Mouse (Mus musculus): ENCODE results near the gene Pyroxd2.

Gene Pyroxd2

DNA sequence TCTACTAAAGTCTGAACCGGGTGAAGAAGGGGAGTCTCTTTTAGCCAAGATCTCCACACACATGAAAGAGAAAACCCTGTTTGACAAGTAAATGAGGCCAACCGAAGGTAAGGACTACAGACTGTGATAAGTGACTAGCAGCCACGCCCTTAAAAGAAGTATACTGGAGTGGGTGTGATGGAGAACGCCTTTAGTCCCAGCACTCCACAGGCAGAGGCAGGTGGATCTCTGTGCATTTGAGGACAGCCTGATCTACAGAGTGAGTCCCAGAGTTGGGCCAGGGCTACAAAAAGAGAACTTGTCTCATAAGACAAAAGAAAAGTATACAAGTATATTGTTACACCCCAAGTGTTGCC lies 6.7 kb downstream of the Pyroxd2 start:
- in situ Hi-C loops (cut with MseI, MboI), result no loop called here

DNA sequence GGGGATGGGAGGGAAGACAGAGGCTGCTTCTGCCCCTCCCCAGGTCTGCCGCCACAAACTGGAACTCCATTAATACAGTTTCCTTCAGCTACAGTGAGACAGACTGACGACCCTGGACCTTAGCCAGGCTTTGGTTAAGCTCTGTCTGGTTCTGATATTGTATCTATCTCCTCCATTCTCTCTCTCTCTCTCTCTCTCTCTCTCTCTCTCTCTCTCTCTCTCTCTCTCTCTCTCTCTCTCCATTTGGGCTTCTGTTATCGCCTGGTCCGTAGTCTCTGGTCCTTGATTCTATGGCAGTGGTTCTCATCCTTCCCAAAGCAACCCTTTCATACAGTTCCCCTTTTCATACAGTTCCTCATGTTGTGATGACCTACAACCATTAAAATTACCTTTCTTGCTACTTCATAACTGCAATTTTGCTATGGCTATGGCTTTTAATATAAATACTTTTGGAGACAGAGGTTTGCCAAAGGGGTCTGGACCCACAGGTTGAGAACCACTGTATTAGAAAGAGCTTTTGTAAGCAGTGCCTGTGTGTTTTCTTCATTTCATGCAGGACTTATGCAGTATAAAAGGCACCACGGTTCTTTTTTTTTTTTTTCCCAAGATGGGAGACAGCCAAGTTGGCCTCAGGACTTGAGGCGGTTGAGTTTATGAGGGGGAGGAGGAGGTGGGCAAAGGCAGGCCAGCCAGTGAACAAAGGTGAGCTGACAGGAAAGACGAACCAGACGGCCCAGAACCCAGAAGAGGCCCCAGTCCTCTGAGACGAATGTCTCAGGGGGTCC lies 7.3 kb downstream of the Pyroxd2 start:
- in situ Hi-C loops (cut with MseI, MboI), result no loop called here

DNA sequence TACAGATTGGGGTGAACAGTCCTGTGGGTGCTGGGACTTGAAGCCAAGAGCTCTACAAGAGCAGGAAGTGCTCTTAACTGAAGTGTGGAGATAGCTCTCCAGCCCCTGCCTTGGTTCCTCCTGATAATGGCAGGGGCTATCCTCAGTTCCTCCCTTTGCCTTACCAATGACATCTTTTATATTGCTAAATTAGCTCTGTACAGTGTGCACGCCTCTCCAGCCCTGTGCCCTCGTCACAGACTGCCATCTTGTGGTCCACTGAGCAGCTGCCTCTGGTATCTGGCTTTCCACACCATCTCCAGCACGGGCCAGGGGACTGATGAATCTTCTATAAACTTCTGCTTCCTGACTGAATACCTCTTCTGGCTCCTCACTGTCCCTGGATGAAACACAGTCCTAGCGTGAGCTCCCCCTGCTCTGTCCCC lies 8.4 kb downstream of the Pyroxd2 start:
- in situ Hi-C loops (cut with MseI, MboI), result no loop called here

DNA sequence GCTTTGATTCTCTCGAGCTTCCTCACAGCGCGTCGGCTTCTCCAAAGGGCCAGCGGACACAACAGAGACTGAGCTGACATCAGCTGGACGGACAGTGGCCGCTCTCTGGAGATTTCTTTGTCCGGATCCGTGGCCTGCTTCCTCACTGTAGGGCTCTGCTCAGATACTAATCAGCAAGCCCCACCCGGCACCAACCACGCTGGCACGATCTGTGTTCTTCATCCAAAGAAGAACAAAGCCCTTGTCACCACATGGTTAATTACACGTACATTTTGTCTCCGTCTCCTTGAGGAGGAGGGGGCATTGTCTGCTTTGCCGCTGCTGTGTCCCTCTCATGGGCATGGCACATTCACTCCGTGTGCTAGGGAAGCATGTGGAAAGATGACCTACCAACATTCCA lies 9.3 kb downstream of the Pyroxd2 start:
- in situ Hi-C loops (cut with MseI, MboI), result no loop called here

DNA sequence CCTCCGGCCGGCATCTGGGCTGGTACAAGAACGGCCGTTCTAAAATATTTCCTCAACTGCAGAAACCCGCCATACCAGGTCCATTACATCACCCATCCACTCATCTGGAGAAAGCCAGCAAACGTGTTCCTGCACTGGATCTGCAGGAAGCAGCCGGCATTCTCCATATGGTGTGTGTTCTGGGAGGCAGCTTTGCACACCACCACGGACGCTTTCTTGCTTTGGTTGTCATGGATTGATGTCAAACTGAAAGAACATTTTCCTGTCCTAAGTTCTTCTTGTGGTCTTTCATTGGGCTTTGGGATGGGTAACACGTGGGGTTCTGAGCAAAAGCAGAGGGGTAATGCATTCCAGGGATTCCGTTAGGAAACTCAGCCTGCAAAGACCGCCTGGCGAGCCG lies 10.7 kb downstream of the Pyroxd2 start:
- in situ Hi-C loops (cut with MseI, MboI), result no loop called here

- in situ Hi-C loops (cut with MseI, MboI), result no loop called here
These were observed 12.2 kb downstream of the Pyroxd2 start for GRCm38 (mm10) chr19:42740163-42740899.

GRCm38 (mm10) chr19:42739734-42740133 lies 12.8 kb downstream of the Pyroxd2 start:
- in situ Hi-C loops (cut with MseI, MboI), result no loop called here

- in situ Hi-C loops (cut with MseI, MboI), result no loop called here
These were observed 14.8 kb downstream of the Pyroxd2 start for GRCm38 (mm10) chr19:42737753-42738152.

DNA sequence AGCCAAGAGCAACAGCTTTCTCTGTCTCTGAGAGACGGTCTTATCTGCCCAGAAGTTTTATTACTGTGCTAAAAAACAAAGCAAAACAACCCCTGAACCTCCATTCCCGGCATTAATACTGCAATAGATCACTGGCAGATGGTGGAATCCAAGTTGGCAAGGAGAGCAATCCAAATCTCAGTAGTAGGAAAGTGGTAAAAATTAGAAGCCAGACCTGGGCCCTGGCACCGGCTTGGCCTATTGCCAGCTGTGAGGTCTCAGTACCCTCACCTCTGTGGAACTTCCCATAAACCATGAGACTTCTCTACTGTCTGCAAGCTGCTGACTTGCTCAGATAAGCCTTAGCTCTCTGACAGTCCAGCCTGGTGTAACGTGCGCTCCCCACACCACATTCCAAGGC lies 17.6 kb downstream of the Pyroxd2 start:
- in situ Hi-C loops (cut with MseI, MboI), result no loop called here

GRCm38 (mm10) chr19:42727424-42727823 lies 25.2 kb downstream of the Pyroxd2 start:
- in situ Hi-C loops (cut with MseI, MboI), result no loop called here

GRCm38 (mm10) chr19:42726766-42727165 lies 25.8 kb downstream of the Pyroxd2 start:
- in situ Hi-C loops (cut with MseI, MboI), result no loop called here

GRCm38 (mm10) chr19:42725973-42726350 lies 26.6 kb downstream of the Pyroxd2 start:
- in situ Hi-C loops (cut with MseI, MboI), result no loop called here

DNA sequence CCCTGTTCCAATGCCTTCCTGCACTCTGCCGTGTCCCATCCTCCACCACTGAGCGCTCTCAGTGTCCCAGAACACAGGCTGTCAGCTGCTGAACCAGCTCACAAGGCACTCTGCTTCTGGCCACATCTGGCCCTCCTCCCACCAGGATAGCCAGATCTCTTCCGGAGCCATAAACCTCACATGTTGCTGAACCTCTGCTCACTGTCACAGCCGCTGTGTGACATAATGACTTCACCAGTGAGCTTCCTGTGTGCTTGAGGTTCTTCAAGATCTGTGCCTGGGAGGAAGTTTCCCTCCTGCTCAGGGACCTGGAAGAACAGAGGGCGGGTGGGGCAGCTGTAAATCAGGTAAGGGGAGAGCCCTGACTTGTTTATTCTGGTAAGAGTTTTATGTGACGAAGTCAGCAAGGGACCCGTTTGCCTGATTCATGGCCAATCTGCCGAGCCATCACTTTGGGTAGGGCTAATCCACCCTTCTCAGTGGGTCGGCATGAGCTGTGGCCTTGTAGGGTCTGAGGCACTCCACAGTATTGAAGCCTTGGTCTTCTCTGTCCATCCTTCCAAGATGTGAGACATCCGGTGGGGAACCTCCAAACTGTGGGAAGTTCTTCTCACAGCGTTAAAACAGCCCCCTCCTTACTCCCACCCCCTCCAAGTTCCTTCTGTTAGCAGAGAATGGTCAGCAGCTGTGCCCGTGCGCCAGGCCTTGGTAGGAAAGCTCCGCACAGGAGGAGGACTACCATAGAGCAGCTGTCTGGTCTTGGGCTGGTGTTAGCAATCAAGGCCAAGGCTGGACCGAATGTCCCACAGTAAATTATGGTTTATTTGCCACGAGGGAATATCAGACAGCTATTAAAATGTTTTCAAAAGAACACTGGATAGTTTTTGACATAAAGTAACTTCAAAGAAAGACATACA lies 27.3 kb downstream of the Pyroxd2 start:
- in situ Hi-C loops (cut with MseI, MboI), result no loop called here

DNA sequence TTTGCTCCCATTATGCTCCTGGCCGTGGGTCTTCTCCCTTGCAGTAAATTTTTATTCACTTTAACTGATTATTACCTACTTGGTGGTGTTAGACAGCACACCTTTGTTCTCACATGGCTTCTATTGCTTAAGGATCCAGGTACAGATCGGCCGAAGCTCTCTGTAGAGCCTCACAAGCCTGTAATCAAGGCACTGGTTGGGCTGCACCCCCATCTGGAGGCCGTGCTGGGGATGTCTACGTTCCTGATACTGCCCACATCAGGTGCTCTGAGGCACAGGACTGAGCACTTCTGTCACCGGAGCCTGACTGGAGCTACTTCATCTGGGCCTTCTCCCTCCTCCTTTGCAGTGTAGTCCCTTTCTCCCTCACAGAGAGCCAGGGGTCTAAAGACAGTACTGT lies 29.3 kb downstream of the Pyroxd2 start:
- in situ Hi-C loops (cut with MseI, MboI), result no loop called here

DNA sequence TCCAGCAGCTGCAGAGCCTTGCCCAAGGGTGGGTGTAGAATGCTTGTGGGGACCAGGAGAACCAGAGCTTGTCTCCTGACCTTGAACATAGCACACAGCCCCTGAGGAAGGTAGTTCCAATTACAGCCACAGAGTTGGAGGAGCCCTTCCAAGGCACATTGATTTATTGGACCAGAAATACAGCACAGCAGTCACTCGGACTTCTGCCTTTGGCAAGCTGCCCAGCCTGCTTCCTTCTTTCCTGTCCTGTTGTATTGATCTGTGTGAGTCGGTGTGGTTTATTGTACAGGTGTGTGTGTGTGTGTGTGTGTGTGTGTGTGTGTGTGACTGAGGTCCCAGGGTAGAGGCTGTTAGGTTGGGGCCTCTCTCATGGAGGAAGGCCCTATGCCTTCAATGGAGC lies 30.1 kb downstream of the Pyroxd2 start:
- in situ Hi-C loops (cut with MseI, MboI), result no loop called here

GRCm38 (mm10) chr19:42718101-42718500 lies 34.5 kb downstream of the Pyroxd2 start:
- in situ Hi-C loops (cut with MseI, MboI), result no loop called here

GRCm38 (mm10) chr19:42717668-42718067 lies 34.9 kb downstream of the Pyroxd2 start:
- in situ Hi-C loops (cut with MseI, MboI), result no loop called here

- in situ Hi-C loops (cut with MseI, MboI), result no loop called here
These were observed 36.1 kb downstream of the Pyroxd2 start for GRCm38 (mm10) chr19:42716507-42716906.

DNA sequence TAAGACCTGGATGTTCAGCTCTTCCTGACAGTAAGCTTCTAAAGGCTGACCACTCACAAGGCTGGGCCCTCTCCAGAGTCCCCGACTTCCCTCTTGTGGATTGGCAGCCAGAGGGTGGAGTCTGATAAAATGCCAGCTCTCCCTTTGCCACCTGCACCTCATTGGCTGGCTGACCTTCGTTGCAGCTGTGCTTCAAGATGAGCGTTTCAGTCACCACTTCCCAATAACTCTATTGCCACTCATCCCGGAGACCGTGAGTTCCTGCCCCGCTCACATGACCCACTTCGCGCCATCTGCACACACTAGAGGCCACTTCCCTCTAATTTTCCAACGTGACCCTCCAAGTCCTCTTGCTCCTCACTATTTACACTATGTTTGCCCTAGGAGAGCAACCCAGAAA lies 38.8 kb downstream of the Pyroxd2 start:
- in situ Hi-C loops (cut with MseI, MboI), result no loop called here

DNA sequence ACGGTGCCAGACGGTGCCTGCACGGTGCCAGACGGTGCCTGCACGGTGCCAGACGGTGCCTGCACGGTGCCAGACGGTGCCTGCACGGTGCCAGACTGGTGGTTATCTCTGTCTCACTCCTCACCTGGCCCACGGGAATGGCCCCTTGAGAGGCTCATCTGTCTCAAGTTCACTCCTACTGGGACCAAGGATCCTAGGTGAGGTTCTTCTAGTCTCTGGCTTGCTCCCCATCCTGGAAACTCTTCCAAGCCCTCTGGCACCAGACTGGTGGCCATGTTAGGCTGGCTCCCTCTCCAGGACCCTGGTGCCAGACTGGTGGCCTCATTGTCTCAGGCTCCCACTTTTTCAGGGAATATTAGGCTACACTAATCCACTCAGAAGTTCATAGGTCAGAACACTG lies 53.1 kb downstream of the Pyroxd2 start:
- in situ Hi-C loops (cut with MseI, MboI), result no loop called here

DNA sequence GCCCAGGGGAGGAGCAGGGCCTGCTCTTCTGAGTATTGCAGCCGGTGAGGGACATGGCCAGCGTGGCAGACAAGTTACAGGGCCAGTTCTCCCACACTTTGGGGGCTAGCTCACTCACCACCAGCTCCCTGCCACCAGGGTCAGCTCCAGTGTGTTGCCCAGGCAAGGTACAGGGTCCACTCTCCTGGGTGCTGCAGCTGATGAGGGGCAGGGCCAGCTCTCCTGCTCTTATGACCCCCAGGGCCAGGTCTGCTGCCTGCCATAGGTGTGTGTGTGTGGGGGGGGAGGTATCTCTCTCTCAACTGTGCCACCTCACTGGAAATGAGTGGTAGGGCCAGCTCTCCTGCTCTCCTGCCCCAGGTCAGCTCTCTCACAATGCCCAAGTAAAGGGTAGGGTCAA lies 54.0 kb downstream of the Pyroxd2 start:
- in situ Hi-C loops (cut with MseI, MboI), result no loop called here

- in situ Hi-C loops (cut with MseI, MboI), result no loop called here
These were observed 55.2 kb downstream of the Pyroxd2 start for GRCm38 (mm10) chr19:42697336-42697735.
